Mouse (Mus musculus): Measurements from ENCODE around the gene Fam71f1. TPM values are rescaled to one million over a fixed set of nuclear protein-coding genes. Genes with fewer than 3 reads are reported as not detected.
A peak's percentile ranks its signal among the peaks of the same experiment; 100 is the strongest.
"Not testable (repeated sequence)": the region's sequence is repeated elsewhere in the genome, so short reads cannot be mapped to it uniquely, and the experiment has no call there.

The Fam71f1 gene
- polyA plus RNA-seq, 1 experiment from 2014 or later: not detected

GRCm38 (mm10) chr6:29346512-29346911 is 27.6 kb downstream of the Fam71f1 start:
- H3K4me3 ChIP-seq; H3K9ac ChIP-seq; ATAC-seq (ENCODE audit: insufficient number of reproducible peaks, low FRiP score, low TSS enrichment, low read depth); H3K27me3 ChIP-seq; H3K9me3 ChIP-seq; H3K36me3 ChIP-seq; H3K27ac ChIP-seq; H3K4me2 ChIP-seq: not testable (repeated sequence)
- 97% methylated on average over 2 of the region's 2 CpGs for WGBS
- H3K4me1 ChIP-seq: peaks cover 20% of the 10 kb centered on the region

DNA sequence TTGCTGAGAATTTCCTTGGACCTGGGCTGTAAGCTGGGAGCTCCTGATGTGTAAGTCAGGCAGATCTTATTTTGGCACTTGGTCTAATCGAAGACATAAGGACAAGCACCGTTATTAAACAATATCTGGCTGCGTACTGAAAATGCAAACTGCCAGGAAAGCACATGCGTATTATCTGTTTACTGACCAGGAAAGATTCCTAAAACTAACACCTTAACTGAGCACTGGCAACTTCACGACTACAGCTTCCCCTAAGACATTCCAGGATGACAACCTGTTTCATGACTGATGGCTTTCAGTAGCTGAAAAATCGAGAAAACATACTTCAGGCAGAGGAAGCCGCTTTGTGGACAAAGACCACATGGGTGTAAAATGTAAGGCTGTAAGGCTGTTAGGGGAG is 28.2 kb downstream of the Fam71f1 start:
- H3K9ac ChIP-seq: peak overlapping the region; percentile 60
- 27% methylated on average over 7 of the region's 7 CpGs for WGBS
- peak overlapping the region; percentile 93 for H3K27ac ChIP-seq
- no peak for ATAC-seq (ENCODE audit: insufficient number of reproducible peaks, low FRiP score, low TSS enrichment, low read depth)
- H3K4me3 ChIP-seq: peak overlapping the region; percentile 86
- H3K4me1 ChIP-seq: peaks cover 20% of the 10 kb centered on the region
- no peaks in the 10 kb centered on the region for H3K36me3 ChIP-seq
- H3K9me3 ChIP-seq: no peaks in the 10 kb centered on the region
- peak overlapping the region; percentile 60 for H3K4me2 ChIP-seq
- H3K27me3 ChIP-seq: no peaks in the 10 kb centered on the region

DNA sequence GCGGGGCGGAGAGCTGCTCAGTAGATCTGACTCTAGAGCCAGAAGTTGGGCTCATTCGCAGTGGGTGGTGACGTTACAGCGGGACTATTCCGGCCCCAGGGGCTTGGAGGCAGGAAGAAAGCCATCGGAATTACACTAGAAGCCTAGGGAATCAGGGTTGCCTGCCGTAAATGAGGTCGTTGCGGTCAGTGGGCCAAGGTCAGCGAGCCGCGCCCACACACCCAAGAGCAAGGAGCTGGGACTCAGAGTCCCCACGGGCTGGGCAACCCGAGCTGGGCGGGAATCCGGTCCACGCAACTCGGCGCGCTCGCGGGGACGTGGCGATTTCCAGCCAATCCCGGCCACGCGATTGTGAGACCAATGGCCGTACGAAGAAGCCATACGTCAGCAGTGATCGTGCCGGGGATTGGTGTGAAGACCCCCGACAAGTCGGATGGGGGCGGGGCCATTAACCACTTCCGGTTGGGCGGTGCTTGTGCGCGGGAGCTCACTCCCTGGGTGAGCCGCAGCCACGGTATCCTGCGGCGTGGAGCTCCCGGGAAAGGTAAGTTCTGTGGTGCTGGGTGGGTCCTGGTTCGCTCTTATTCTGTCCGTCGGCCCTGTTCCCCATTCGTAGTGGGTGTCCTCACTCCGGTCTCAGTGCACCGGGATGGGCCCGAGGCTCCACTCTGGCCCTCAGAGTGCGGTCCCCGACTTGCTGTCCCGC is 28.9 kb downstream of the Fam71f1 start, which contains the start of gene Calu:
Gene Calu (plus strand): TSS at position 405 of the 706 bp plus-strand sequence.
- Histone ChIP-seq H3K36me3 (no peaks in the 10 kb centered on the region), H3K27ac (peak within 1 kb of the TSS; percentile 93), H3K4me3 (peak within 1 kb of the TSS; percentile 86), H3K4me2 (peak within 1 kb of the TSS; percentile 60), H3K9ac (peak within 1 kb of the TSS; percentile 98), H3K9me3 (no peaks in the 10 kb centered on the region), H3K27me3 (no peaks in the 10 kb centered on the region), H3K4me1 (peaks cover 23% of the 10 kb centered on the region)
- peak; percentile 99 for ATAC-seq (ENCODE audit: insufficient number of reproducible peaks, low FRiP score, low TSS enrichment, low read depth)
- under 1% methylated on average over 55 of the region's 55 CpGs for WGBS

DNA sequence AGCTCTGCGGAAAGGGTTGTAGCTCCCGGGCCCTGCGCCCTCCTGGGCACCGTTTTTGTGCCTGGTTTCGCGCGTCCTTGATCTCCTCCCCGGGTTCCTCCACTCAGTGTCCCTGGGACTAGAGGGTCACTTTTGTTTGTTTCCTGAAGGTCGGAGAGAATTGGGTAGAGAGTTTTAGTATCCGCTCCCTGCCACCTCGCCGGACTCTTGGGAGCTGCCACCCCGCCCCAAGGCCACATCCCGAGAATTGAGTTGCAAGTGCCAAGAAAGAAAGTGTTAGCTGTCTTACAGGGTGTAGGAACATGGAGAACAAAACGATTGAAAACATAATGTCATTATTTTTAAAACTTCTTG is 29.4 kb downstream of the Fam71f1 start:
- Histone ChIP-seq H3K4me2 (peak overlapping the region; percentile 49; the same call in 1 of the 2 replicates), H3K36me3 (no peaks in the 10 kb centered on the region), H3K4me3 (peak overlapping the region; percentile 86), H3K27ac (peak overlapping the region; percentile 91), H3K27me3 (no peaks in the 10 kb centered on the region), H3K4me1 (peaks cover 25% of the 10 kb centered on the region), H3K9me3 (no peaks in the 10 kb centered on the region), H3K9ac (peak overlapping the region; percentile 98)
- WGBS: 0% methylated on average over 15 of the region's 15 CpGs
- no peak; the same call in 1 of the 2 replicates for ATAC-seq (ENCODE audit: insufficient number of reproducible peaks, low FRiP score, low TSS enrichment, low read depth)

- no peak for ATAC-seq (ENCODE audit: insufficient number of reproducible peaks, low FRiP score, low TSS enrichment, low read depth)
- no peaks in the 10 kb centered on the region for H3K9me3 ChIP-seq
- H3K9ac ChIP-seq: no peak overlapping the region
- H3K36me3 ChIP-seq: peaks cover 4% of the 10 kb centered on the region
- H3K4me1 ChIP-seq: peaks cover 25% of the 10 kb centered on the region
- H3K4me2 ChIP-seq: no peak overlapping the region
- H3K27me3 ChIP-seq: no peaks in the 10 kb centered on the region
- H3K27ac ChIP-seq: no peak overlapping the region
- H3K4me3 ChIP-seq: no peak overlapping the region
These were observed 32.7 kb downstream of the Fam71f1 start for GRCm38 (mm10) chr6:29351613-29352012.

GRCm38 (mm10) chr6:29352816-29353215 is 33.9 kb downstream of the Fam71f1 start:
- no peak for ATAC-seq (ENCODE audit: insufficient number of reproducible peaks, low FRiP score, low TSS enrichment, low read depth)
- no peak overlapping the region for H3K27ac ChIP-seq
- H3K4me1 ChIP-seq: peaks cover 20% of the 10 kb centered on the region
- no peak overlapping the region for H3K9ac ChIP-seq
- no peaks in the 10 kb centered on the region for H3K27me3 ChIP-seq
- no peak overlapping the region for H3K4me3 ChIP-seq
- no peaks in the 10 kb centered on the region for H3K9me3 ChIP-seq
- 74% methylated on average over 5 of the region's 5 CpGs for WGBS
- H3K36me3 ChIP-seq: peaks cover 13% of the 10 kb centered on the region
- H3K4me2 ChIP-seq: no peak overlapping the region

GRCm38 (mm10) chr6:29359386-29359785 is 40.4 kb downstream of the Fam71f1 start:
- no peak overlapping the region for H3K27ac ChIP-seq
- H3K4me3 ChIP-seq: no peak overlapping the region
- H3K9me3 ChIP-seq: no peaks in the 10 kb centered on the region
- peaks cover 20% of the 10 kb centered on the region for H3K4me1 ChIP-seq
- H3K27me3 ChIP-seq: no peaks in the 10 kb centered on the region
- ATAC-seq (ENCODE audit: insufficient number of reproducible peaks, low FRiP score, low TSS enrichment, low read depth): no peak
- H3K9ac ChIP-seq: no peak overlapping the region
- H3K36me3 ChIP-seq: peaks cover 49% of the 10 kb centered on the region
- WGBS: 86% methylated on average over 3 of the region's 3 CpGs
- no peak overlapping the region for H3K4me2 ChIP-seq

- Histone ChIP-seq H3K4me1 (peaks cover 20% of the 10 kb centered on the region), H3K36me3 (peaks cover 53% of the 10 kb centered on the region), H3K4me2 (no peak overlapping the region), H3K4me3 (no peak overlapping the region), H3K9me3 (no peaks in the 10 kb centered on the region), H3K9ac (no peak overlapping the region), H3K27ac (no peak overlapping the region), H3K27me3 (no peaks in the 10 kb centered on the region)
- no peak for ATAC-seq (ENCODE audit: insufficient number of reproducible peaks, low FRiP score, low TSS enrichment, low read depth)
- 80% methylated on average over 6 of the region's 6 CpGs for WGBS
These were observed 41.3 kb downstream of the Fam71f1 start for GRCm38 (mm10) chr6:29360211-29360610.

DNA sequence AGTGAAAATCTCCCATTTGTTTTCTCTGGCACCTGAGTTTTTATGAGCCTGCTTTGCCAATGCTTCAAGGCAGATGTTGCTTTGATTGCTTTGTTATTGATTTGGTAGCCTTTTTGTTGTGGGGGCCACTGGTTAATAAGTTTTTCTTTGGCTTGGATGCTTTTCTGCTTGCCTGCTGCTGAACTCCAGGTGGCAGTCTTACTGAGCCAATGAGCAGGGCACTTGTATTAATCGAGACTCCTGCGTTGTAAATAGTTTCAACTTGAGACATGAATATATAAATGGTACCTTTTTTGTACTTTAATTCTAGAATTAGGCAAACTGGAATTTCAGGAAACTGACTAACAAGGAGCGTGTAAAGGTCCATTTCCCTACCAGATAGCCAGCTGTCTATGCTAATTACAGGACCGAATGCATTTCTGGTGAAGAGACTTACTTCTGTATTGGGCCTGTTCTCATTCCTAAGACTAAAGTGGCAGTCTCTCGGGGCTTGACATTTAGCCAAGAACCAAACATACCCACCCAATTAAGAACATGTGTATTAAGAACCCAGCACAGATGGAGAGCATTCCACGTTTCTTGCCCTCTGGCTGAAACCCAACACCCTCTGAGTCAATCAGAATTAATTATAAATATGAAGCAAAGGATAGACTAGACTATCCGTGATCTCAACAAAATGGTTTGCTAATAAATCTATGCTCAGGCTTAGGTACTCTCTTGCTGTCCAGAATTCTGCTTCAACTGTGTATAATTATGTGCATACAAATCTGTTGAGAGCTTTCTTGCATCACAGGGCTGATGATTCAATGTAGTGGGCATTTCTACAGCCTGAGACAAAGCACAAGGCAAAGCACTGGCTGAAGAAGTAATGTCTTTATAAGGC is 43.5 kb downstream of the Fam71f1 start:
- 31% methylated on average over 7 of the region's 7 CpGs for WGBS
- ATAC-seq (ENCODE audit: insufficient number of reproducible peaks, low FRiP score, low TSS enrichment, low read depth): peak; percentile 30; the same call in 1 of the 2 replicates
- Histone ChIP-seq H3K36me3 (peaks cover 63% of the 10 kb centered on the region), H3K9me3 (no peaks in the 10 kb centered on the region), H3K9ac (no peak overlapping the region), H3K27me3 (no peaks in the 10 kb centered on the region), H3K4me1 (peaks cover 20% of the 10 kb centered on the region), H3K4me2 (no peak overlapping the region), H3K27ac (peak overlapping the region; percentile 43; the same call in 1 of the 2 replicates), H3K4me3 (no peak overlapping the region)

DNA sequence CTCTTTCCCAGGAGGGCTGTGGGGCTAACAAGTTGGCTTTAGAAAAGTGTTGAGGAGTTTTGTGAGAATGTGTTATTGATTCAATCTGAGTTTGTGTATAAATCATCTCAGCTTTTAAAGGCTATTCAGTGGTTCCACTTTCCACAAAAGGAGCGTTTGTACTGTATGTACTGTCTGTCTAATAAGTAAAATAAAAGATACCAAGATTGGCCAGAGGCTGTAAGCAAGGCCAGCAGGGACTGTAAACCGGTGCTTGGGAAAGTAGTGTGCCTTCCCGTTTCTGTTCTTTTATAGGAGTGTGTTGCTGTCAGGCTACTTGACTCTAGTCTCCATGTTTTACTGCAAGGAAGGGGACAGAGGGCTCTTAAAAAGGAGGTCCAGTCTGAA is 44.2 kb downstream of the Fam71f1 start:
- no peaks in the 10 kb centered on the region for H3K9me3 ChIP-seq
- no peak overlapping the region for H3K4me2 ChIP-seq
- no peak overlapping the region for H3K4me3 ChIP-seq
- WGBS: 57% methylated on average over 3 of the region's 3 CpGs
- peak overlapping the region; percentile 43; the same call in 1 of the 2 replicates for H3K27ac ChIP-seq
- peaks cover 20% of the 10 kb centered on the region for H3K4me1 ChIP-seq
- H3K9ac ChIP-seq: no peak overlapping the region
- peaks cover 62% of the 10 kb centered on the region for H3K36me3 ChIP-seq
- no peaks in the 10 kb centered on the region for H3K27me3 ChIP-seq
- no peak for ATAC-seq (ENCODE audit: insufficient number of reproducible peaks, low FRiP score, low TSS enrichment, low read depth)

GRCm38 (mm10) chr6:29365277-29365676 is 46.3 kb downstream of the Fam71f1 start:
- Histone ChIP-seq H3K27me3 (no peaks in the 10 kb centered on the region), H3K27ac (no peak overlapping the region), H3K9me3 (no peaks in the 10 kb centered on the region), H3K9ac (no peak overlapping the region), H3K36me3 (peaks cover 60% of the 10 kb centered on the region), H3K4me3 (no peak overlapping the region), H3K4me2 (no peak overlapping the region), H3K4me1 (peaks cover 16% of the 10 kb centered on the region)
- no peak for ATAC-seq (ENCODE audit: insufficient number of reproducible peaks, low FRiP score, low TSS enrichment, low read depth)
- 77% methylated on average over 1 of the region's 1 CpGs for WGBS

- WGBS: 90% methylated on average over 4 of the region's 4 CpGs
- Histone ChIP-seq H3K4me3 (no peak overlapping the region), H3K9ac (no peak overlapping the region), H3K4me1 (no peaks in the 10 kb centered on the region), H3K36me3 (peaks cover 70% of the 10 kb centered on the region), H3K4me2 (no peak overlapping the region), H3K27me3 (no peaks in the 10 kb centered on the region), H3K9me3 (no peaks in the 10 kb centered on the region), H3K27ac (no peak overlapping the region)
- no peak for ATAC-seq (ENCODE audit: insufficient number of reproducible peaks, low FRiP score, low TSS enrichment, low read depth)
These were observed 58.4 kb downstream of the Fam71f1 start for GRCm38 (mm10) chr6:29377386-29377785.
